Mouse (Mus musculus) liver, embryonic 11.5 days (tissue): Measurements from ENCODE around the gene Gm10217. TPM values are rescaled to one million over a fixed set of nuclear protein-coding genes. Genes with fewer than 3 reads are reported as not detected.

Source experiments
- ATAC-seq: fragments of 200-750 bp; cut with Nextera tagmentation; replicated peaks from 2 replicates; pipeline ENCODE4 v1.8.0; 2017; ENCODE audit warnings: moderate number of reproducible peaks, mild to moderate bottlenecking, moderate TSS enrichment, moderate library complexity; ENCODE audit not compliant: low FRiP score
- DNase-seq: peaks from one replicate; pipeline ENCODE4 v3.0.0-alpha.2; 2017; ENCODE audit warnings: low spot score
- H3K27ac ChIP-seq: fragments of 300-500 bp; sonication (generic); 2 replicates; pipeline ENCODE4 v1.5.1; 2014; ENCODE audit warnings: mild to moderate bottlenecking, low read depth, low read length, control low read depth
- H3K27me3 ChIP-seq: fragments of 300-500 bp; sonication (generic); replicated peaks from 2 replicates; pipeline ENCODE4 v1.6.1; 2014; ENCODE audit warnings: low read length, mixed read lengths; ENCODE audit not compliant: control insufficient read depth, insufficient read depth
- H3K36me3 ChIP-seq: fragments of 300-500 bp; sonication (generic); 2 replicates; pipeline ENCODE4 v1.6.1; 2014; ENCODE audit warnings: mild to moderate bottlenecking, low read length, moderate library complexity, mixed read lengths; ENCODE audit not compliant: control insufficient read depth, insufficient read depth
- H3K4me1 ChIP-seq: fragments of 300-500 bp; sonication (generic); replicated peaks from 2 replicates; pipeline ENCODE4 v1.6.1; 2014; ENCODE audit warnings: low read length, mixed read lengths; ENCODE audit not compliant: control insufficient read depth, insufficient read depth
- H3K4me2 ChIP-seq: fragments of 300-500 bp; sonication (generic); 2 replicates; pipeline ENCODE4 v1.6.1; 2014; ENCODE audit warnings: mild to moderate bottlenecking, control low read depth, moderate library complexity
- H3K4me3 ChIP-seq: fragments of 300-500 bp; sonication (generic); 2 replicates; pipeline ENCODE4 v1.5.1; 2014; ENCODE audit warnings: low read depth, low read length, control low read depth
- H3K9ac ChIP-seq: fragments of 300-500 bp; sonication (generic); 2 replicates; pipeline ENCODE4 v1.6.1; 2014; ENCODE audit warnings: low read depth, low read length, control low read depth
- H3K9me3 ChIP-seq: fragments of 300-500 bp; sonication (generic); 2 replicates; pipeline ENCODE4 v1.6.1; 2016; ENCODE audit warnings: low read length, inconsistent platforms, mixed read lengths; ENCODE audit not compliant: control insufficient read depth
- WGBS: fragments of 180-500 bp; shearing (Covaris S2); extraction: QIAGEN DNeasy Blood & Tissue Kit; methylation state at CpG from one replicate; pipeline ENCODE4 v1.1.7; 2014; 5-methylcytosine and 5-hydroxymethylcytosine counted together
- polyA plus RNA-seq: library from polyadenylated mRNA; unstranded; fragments of >200 nt; fragmentation: Nextera tagmentation; extraction: Ambion mirVana; gene quantifications from 2 replicates; pipeline ENCODE4 v1.2.1, GENCODE M21; 2014

Gene Gm10217
- polyA plus RNA-seq, 1 experiment from 2014 or later = not detected

DNA sequence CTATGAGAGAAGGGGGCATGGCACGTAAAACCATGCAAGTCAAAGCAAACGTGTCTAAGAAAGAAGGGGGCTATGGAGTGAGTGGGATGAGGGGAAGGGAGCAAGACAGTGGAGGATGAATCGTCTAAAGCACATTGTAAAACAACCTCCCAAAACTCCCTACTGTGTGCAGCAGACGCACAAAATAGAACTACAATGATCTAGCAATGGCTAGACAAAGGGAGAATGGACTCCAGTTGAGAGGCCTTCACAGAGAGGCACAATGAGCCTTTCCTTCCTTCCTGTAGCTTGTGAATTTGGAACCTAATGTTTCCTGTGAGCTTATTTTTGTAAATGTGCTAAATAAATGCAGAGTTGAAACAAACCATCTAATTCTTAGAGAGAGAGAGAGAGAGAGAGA, 22.7 kb downstream of the Gm10217 start:
- H3K9ac ChIP-seq = no peak overlapping the region
- no peak overlapping the region for H3K27ac ChIP-seq

DNA sequence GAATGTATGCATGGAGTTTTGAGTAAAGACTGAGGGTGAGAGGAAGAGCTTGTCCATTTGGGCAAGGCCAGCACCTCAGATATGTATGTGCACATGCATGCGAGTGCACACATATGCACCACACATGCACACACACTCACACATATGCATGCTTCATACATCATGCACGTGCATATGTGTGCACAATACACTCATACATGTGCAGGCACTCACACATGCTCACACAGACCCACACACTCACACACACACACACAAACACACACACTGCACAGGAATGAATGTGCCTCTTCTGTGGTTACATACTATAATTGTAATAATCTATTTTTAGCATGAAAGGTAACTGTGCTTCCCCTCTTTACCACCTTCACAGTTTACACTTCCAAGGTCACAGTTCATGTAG, 35.1 kb downstream of the Gm10217 start:
- Histone ChIP-seq H3K27ac (no peak overlapping the region), H3K9me3 (no peaks in the 10 kb centered on the region), H3K27me3 (no peaks in the 10 kb centered on the region), H3K36me3 (no peaks in the 10 kb centered on the region), H3K4me1 (no peaks in the 10 kb centered on the region), H3K9ac (no peak overlapping the region), H3K4me3 (no peak overlapping the region), H3K4me2 (no peak overlapping the region)
- DNase-seq (no peak), ATAC-seq (no peak)
- WGBS = 73% methylated on average over 2 of the region's 2 CpGs

More for the DNA sequence above, 22.7 kb downstream of the Gm10217 start:
- no peaks in the 10 kb centered on the region for H3K36me3 ChIP-seq
- H3K9me3 ChIP-seq = no peaks in the 10 kb centered on the region
- no peak overlapping the region for H3K4me3 ChIP-seq
- DNase-seq = no peak
- H3K4me2 ChIP-seq = no peak overlapping the region
- no peak for ATAC-seq
- H3K4me1 ChIP-seq = no peaks in the 10 kb centered on the region
- 79% methylated on average over 4 of the region's 4 CpGs for WGBS
- H3K27me3 ChIP-seq = no peaks in the 10 kb centered on the region

DNA sequence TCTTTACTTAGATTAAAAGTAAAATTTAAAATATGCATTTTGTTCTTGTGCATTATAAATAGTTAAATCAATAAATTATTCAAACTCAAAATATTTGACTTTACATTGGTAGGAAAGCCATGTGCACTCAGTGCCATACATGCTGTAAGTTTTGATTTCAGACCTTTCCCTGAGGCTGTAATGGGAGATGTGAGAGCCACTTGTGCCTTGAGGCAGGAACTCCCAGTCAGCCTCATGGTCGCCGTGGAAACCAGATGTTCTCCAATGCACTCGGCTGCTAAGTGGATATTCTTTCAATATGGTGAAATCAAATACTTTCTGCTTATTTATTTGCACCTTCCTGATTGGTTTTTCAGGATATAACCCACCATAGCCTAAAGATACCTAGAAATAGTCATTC, 35.6 kb downstream of the Gm10217 start:
- no peak overlapping the region for H3K27ac ChIP-seq
- no peaks in the 10 kb centered on the region for H3K9me3 ChIP-seq
- H3K4me2 ChIP-seq = no peak overlapping the region
- H3K9ac ChIP-seq = no peak overlapping the region
- WGBS = 70% methylated on average over 3 of the region's 3 CpGs
- H3K27me3 ChIP-seq = no peaks in the 10 kb centered on the region
- ATAC-seq = no peak
- no peaks in the 10 kb centered on the region for H3K36me3 ChIP-seq
- H3K4me3 ChIP-seq = no peak overlapping the region
- no peaks in the 10 kb centered on the region for H3K4me1 ChIP-seq
- no peak for DNase-seq

Other genes with a start within 250 kb of the Gm10217 start
- 0.16 and 0.41 TPM in 2 replicates for gene Fam155a, start 93.1 kb upstream of the Gm10217 start, polyA plus RNA-seq
- gene Lig4, start 113.4 kb downstream of the Gm10217 start, polyA plus RNA-seq = 3.6 and 3.7 TPM in 2 replicates
- 10.9 and 12.8 TPM in 2 replicates for gene Abhd13, start 113.5 kb downstream of the Gm10217 start, polyA plus RNA-seq
- 0.25 and 0.30 TPM in 2 replicates for gene Tnfsf13b, start 142.2 kb downstream of the Gm10217 start, polyA plus RNA-seq